Mouse (Mus musculus) ES-CJ7 (cell line): ENCODE measurements around the gene Pnpla7.

Source experiments
- DNase-seq: peaks from one replicate; pipeline ENCODE4 v3.0.0; 2011; ENCODE audit warnings: low read depth, low spot score

The Pnpla7 gene

GRCm38 (mm10) chr2:24987762-24988161, 11.9 kb downstream of the Pnpla7 start:
- DNase-seq: peak; percentile 50

- no peak for DNase-seq
Observed at GRCm38 (mm10) chr2:24995332-24995731, 19.5 kb downstream of the Pnpla7 start.

- no peak for DNase-seq
Observed at GRCm38 (mm10) chr2:24996471-24996870, 20.6 kb downstream of the Pnpla7 start.

GRCm38 (mm10) chr2:25000544-25001235, 24.9 kb downstream of the Pnpla7 start:
- DNase-seq: peak; percentile 53

- no peak for DNase-seq
Observed at GRCm38 (mm10) chr2:25003946-25004786, 28.3 kb downstream of the Pnpla7 start.

GRCm38 (mm10) chr2:25006767-25007166, 30.9 kb downstream of the Pnpla7 start:
- no peak for DNase-seq

- peak; percentile 23 for DNase-seq
Observed at GRCm38 (mm10) chr2:25008250-25008649, 32.4 kb downstream of the Pnpla7 start.

GRCm38 (mm10) chr2:25022678-25023077, 46.8 kb downstream of the Pnpla7 start:
- DNase-seq: peak; percentile 45

GRCm38 (mm10) chr2:25025109-25025508, 49.3 kb downstream of the Pnpla7 start:
- peak; percentile 42 for DNase-seq

- no peak for DNase-seq
Observed at GRCm38 (mm10) chr2:25034994-25035393, 59.2 kb downstream of the Pnpla7 start.

- no peak for DNase-seq
Observed at GRCm38 (mm10) chr2:25040089-25040488, 64.3 kb downstream of the Pnpla7 start.

- DNase-seq: no peak
Observed at GRCm38 (mm10) chr2:25050921-25051320, 75.1 kb downstream of the Pnpla7 start.

GRCm38 (mm10) chr2:25051450-25051849, 75.6 kb downstream of the Pnpla7 start:
- DNase-seq: no peak

GRCm38 (mm10) chr2:25053101-25053500, 77.3 kb downstream of the Pnpla7 start:
- no peak for DNase-seq

- DNase-seq: peak; percentile 29
Observed at GRCm38 (mm10) chr2:25054221-25055067, 78.6 kb downstream of the Pnpla7 start, which contains the start of gene Nsmf. Gene Nsmf (plus strand): TSS chr2:25054355.

GRCm38 (mm10) chr2:25055068-25055405, 79.2 kb downstream of the Pnpla7 start:
- no peak for DNase-seq

GRCm38 (mm10) chr2:25055409-25056155, 79.7 kb downstream of the Pnpla7 start:
- no peak for DNase-seq

- no peak for DNase-seq
Observed at GRCm38 (mm10) chr2:25058926-25059325, 83.1 kb downstream of the Pnpla7 start.

GRCm38 (mm10) chr2:25063523-25063922, 87.7 kb downstream of the Pnpla7 start:
- DNase-seq: no peak

GRCm38 (mm10) chr2:25064285-25064684, 88.5 kb downstream of the Pnpla7 start:
- no peak for DNase-seq

GRCm38 (mm10) chr2:25065537-25065936, 89.7 kb downstream of the Pnpla7 start:
- no peak for DNase-seq
